Mouse (Mus musculus): ENCODE measurements around the gene Map1b.

The Map1b gene

DNA sequence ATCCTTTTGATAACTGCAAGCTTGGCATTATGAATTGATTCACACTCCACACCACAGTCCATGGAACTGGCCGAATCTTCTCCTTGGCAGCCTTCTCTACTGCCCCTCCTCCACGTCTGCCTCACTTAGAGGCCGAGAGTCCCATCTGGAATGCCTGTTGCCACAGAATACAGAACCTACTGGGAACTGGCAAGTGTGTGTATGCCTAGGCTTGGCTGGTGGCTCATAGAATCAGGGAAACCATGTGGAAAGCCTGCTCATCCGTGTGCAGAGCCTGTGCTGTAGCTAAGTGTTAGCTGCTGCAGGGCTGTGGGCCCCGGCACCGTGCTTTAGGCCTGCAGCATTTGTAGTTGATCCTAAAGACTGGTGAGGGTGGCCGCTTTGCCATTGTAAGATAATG is 119.1 kb downstream of the Map1b start:
- DNase-seq: peak in 1 of 2 experiments; percentile 33

DNA sequence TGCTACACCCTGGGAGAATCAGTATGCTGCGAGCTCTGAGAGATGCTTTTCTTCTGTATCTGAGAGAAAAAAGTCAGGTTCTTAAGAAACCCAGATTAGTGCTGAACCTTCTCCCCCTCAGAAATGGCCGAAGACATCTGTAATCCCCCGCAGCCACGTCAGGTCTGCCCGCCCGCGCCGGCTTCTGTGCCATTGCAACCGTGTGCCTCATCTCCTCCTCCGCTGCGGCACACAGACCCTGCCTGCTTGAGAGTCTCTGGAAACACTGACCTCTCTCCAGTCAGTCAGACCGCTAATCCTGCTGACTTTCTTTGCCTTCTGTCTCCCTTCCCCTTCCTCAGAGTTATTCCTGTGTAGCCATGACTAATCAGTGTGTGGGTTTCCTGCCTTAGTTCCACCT is 120.8 kb downstream of the Map1b start:
- no peak for DNase-seq

DNA sequence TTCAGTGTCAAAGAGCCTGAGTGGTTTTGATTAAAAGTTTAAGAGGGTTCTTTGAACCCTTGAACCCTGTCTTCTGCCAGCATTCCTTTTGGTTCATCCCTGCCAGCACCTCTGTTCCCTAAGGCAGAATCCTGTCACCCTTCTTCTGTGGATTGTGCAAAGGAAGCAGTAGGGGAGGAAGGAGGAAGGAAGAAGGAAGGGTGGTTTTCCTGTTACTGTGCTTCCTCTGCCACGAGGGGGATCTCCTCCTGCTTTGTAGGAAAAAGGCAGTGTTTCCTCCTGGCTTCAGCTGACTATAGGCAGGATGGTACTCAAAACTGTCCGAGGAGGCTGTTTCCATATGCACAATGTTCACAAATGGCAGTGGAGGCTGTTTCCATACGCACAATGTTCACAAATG is 121.6 kb downstream of the Map1b start:
- DNase-seq: peak in 1 of 2 experiments; percentile 17

DNA sequence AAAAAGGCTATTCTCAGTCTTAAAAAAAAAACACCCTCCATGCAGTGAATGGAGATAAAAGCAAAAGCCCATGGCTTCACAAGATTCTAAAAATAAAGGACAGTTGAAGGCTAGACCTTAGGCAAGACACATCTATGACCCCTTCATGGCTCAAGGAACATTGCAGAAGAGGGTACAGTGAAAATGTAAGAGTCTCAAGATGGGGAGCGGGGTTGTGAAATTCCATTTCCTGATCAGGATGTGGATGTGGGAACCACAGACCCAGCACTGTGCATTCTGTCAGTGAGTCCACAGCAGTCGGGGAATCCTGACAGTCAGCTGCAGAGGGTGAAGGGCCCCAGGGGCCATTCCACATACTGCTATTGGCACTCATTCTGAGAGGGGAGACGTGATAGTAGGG is 123.2 kb downstream of the Map1b start:
- DNase-seq: no peak

DNA sequence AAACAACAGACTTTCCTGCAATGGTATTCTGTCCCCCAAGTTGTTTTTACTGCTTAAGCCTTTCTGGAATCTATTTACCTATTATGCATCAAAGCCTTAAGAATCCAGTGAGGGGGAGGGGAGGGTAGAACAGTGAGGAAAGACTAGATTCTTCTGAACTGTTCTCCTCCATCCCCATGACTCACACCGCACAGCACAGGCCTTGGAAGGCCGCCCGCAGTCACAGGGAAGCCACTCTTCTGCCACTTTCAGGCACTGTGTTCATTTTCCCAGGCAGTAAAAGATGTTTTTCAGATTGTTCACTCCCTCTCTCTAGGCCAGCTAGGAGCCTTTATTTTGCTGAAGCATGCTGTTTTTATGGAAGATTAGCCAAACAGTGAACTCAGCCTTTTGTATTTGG is 124.9 kb downstream of the Map1b start:
- peak; percentile 28 to 36 for DNase-seq

DNA sequence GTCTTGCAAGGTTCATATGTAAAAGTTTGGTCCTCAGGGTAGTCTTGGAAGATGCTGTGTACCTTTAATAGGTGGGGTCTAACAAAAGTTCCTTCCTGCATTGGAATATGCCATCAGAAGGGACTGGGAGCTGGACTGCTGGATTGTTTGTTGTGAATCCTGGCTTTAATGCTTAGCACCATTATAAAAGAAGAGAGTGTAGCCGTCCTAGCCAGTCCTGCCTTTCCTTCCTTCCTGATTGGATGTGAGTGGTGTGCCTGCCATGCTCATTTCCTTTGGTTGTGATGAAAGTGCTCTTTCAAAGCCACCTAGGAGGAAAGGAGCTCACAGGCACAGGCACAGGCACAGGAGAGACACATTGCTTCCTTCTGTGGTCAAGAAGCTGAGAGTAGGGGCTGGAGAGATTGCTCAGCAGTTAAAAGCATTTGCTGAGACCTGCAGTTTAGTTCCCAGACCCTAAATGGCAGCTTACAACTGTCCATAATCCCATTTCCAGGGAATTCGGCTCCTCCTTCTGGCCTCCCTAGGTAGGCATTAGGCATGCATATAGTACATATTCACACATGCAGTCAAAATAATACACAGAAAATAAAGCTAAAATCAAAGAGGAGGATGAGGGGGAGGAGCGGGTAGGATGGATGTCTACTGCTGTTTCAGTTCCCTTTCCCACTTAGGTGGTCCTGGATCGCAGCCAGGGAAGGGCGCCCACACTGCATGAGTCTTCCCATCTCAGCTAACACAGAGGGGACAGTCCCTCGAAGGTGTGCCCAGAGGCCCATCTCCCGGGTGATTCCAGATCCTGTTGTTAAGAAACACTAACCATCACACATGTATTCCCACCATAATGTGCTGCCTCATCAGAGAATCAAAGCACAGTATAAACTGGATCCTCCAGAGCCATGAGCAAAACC is 128.2 kb downstream of the Map1b start:
- no peak for DNase-seq

DNA sequence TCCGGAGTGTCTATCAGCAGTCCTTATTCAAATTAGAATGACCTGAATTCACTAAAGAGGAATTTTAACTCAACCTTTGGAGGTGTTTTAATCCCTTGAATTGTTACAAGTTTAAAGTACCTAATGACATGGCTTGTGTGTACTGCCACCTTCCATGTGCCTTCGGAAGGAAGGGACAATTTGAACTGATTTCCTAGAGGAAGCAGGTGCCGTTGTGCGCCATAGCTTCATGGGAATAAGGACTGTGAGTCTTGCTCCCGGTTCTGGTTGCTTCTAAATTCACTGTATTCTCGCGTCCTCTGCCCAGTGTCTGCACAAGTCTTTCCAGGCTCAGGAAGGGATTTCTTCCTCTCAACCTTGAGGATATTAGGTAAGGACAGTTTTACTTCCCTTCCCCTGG is 130.0 kb downstream of the Map1b start:
- no peak for DNase-seq

DNA sequence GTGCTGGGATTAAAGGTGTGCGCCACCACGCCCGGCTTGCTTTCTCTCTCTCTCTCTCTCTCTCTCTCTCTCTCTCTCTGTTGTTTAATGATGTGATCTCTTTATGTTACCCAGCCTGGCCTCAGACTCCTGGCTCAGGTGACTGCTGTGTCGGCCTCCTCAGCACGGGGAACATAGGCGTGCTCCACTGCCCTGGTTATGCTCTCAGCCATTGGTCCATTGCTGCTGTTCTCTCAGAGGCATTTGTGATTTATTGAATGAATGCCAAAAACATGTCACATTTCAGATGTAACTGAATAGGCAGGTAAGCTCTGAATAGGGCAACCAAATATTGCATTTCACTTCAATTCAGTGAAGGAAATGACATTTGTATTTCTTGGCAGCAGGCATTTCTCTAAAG is 130.4 kb downstream of the Map1b start:
- no peak for DNase-seq

DNA sequence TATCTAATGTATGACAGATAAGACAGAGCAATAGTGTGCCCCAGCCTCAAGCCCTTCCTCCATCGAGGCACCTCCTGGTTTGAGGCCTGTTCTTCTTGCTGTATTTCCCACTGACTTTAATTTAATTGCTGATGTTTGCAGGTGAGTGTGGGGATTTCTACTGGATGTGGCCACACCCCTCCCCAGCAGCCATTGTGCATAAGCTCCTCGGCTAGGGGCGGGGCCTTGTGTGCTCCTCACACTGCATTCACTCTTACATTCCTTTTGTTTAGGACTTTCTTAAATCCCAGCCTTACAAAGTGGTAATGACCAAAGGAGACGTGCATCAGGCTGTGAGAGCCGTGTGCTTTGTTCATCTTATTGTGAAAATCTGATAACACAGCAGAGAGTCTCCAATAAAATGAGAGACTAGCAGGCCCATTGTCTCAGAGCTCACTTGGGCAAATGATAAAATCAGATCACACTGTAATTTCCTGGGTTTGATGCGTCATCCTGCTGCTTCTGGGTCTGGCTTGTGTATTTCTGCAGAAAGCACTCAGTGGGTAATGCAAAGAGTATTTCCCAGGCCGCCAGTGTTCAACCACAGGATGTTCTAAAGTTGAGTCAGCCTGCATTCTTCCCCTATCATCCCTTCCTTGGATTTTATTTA is 131.7 kb downstream of the Map1b start:
- no peak for DNase-seq

DNA sequence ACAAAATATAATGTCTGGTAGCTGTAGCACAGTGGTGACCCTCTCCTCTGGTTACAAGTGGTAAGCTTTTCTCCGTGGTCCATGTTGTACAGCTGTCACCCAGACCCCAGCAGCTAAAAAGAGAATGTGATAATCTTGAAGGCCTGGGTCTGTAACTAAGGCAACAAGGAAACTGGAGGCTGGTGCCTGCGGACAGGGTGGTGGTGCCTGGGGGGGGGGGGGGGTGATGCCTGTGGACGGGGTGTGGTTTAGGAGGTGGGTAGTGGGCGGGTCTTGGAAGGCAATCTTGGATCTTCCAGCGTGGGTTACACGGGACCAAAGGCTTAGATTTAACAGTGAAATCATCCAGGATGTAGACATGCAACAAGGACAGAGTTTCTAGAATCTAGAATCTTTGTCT is 134.0 kb downstream of the Map1b start:
- no peak for DNase-seq

DNA sequence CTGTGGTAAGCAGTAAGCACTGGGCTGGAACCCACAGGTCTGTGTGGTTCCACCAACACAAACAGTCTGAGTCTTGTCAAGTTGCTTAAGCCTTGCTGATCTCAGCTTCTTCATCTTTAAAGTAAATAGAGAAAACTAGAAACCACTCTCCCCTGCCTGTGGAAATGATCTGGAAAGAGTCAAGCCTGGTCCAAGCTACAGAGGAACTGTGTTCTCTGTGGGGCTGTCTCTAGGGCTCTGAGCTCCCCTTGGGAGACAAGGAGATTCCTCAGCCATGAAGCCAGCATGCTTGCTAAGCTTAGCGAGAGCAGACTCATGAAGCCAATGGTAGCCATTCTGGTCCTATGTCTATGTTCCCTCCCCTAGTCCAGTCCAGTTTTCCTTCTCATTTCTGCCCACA is 138.1 kb downstream of the Map1b start:
- DNase-seq: no peak

DNA sequence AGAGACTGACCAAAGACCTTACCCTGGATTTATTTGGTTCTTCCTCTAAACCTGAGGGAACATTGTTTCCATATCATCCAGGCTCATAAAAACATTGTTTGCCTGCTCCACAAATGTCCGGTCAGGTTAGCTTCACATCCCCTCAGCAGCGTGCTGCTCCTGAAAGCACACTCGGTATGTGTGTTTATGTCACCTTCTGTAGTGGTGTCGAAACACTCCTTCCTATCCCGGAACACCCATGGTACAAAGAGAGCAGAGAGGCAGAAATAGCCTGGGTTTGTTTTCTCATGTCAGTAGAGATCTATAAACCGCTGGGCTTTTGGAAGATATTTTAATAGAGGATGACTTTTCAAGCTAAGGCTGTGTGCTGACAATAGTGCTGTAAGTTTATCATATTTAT is 139.3 kb downstream of the Map1b start:
- DNase-seq: no peak

DNA sequence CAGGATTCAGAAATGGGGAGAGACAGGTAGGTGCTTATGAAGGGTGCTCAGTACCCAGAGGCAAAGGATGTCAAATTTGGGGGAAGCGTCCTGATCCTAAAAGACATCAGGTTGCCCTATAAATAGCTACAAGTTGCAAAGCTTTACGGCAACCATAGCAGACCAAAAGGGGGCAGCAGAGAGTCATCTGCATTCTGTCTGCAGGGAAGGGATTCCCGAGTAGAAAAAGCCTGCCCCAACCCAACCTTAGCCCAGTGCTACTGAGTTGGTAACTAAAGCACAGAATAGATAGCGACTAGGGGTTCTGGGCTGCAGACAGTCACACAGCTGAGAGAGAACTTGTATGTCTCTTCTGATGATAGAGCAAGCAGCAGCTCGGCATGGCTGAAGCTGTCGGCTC is 140.8 kb downstream of the Map1b start:
- DNase-seq: peak; percentile 88

DNA sequence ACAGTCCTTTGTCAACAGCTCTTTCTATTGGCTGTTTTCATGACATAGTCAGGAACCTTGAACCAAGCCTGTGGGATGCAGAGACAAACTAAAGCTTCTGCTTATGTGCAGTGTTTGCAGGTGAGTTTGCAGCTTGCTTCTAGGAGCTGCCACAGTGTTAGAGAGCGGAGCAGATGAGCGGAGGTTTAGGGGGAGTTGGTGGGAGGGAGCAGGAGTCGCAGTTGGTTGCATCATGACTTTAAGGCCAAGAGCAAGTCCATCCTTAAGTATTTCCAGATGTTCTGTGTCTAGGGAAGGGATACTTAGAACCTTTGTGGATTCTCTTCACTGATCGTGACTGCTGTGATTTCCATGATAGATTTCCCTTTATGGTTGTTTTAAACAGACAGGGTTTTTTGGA is 142.1 kb downstream of the Map1b start:
- DNase-seq: no peak

DNA sequence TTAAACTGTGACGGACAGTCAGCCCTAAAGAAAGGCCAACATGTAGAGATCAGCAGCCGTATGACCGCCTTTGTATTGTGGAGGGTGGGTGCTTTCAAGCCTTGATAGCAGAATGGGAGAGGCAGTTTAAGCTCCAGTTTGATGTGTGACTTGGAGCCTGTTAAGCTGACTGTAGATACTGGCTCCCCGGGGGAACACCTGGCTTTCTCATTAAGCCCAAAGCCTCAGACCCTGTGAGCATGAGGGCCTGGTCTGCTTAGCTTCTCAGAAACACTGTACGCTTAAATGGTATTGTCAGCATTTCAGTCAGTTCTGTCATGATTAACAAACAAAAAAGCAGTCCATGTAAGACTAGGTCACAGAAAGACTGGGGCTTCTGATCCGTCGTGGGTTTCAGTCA is 142.7 kb downstream of the Map1b start:
- no peak for DNase-seq
